Mouse (Mus musculus): Measurements from ENCODE around the gene Emilin2. TPM values are rescaled to one million over a fixed set of nuclear protein-coding genes. Genes with fewer than 3 reads are reported as not detected.
"Not testable (repeated sequence)": the region's sequence is repeated elsewhere in the genome, so short reads cannot be mapped to it uniquely, and the experiment has no call there.

The Emilin2 gene
- polyA plus RNA-seq, 1 experiment: 2.6 TPM

DNA sequence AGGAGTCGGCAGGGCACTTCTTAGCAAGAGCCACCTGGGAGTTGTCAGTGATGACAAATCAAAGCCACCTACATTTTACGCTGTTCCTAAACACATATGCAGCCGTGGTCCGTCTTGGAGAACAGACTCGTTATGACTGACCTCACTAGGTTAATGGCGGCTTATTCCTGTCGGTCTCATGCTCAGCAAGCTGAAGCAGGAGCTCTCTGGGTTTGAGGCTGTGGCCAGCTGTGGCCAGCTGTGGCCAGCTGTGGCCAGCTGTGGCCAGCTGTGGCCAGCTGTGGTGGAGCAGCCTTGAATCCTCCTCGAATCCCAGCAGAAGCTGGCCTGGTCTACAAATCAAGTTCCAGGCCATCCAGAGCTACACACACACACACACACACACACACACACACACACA lies 24.6 kb upstream of the Emilin2 start:
- no peak for DNase-seq
- Histone ChIP-seq H3K27me3 (replicated peaks; ENCODE audit: control insufficient read depth, insufficient read depth, low read length) (no peaks in the 10 kb centered on the region), H3K36me3 (ENCODE audit: control insufficient read depth, insufficient read depth, low read length) (no peaks in the 10 kb centered on the region), H3K27ac (ENCODE audit: insufficient read depth, low read depth, low read length) (no peak overlapping the region), H3K4me3 (ENCODE audit: insufficient read depth, low read depth, low read length) (no peak overlapping the region), H3K4me1 (ENCODE audit: control insufficient read depth, insufficient read depth, low read length) (0 out of 2 replicates have a peak, but pooled peaks cover 3% of the 10 kb centered on the region)
- no peak for TF ChIP-seq POLR2A (IDR thresholded peaks at IDR 0.05; ENCODE audit: low read depth, low read length)
- no peak for TF ChIP-seq CTCF (conservative IDR thresholded peaks at IDR 0.05; ENCODE audit: insufficient read depth, insufficient read length, low read depth, low read length)
- 45% methylated on average over 8 of the region's 8 CpGs for WGBS

DNA sequence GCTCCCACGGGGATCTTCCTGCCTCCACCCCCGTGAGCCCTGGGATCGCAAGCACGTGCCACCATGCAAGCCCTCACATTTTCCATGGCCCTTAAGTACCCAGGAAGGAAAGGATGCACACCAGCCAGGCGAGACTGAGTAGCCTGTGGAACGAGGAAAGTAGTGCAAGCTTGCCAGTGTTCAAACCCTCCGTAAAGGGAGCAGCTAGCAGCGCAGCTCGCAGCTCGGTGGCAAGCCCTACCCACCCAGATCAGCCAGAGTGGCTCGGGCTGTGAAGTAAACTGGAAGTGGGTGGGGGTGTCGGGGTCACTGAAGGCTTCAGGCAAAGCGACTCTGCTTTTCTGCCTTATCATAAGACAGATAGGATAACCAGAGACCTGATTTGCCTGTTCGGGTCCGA lies 20.5 kb upstream of the Emilin2 start:
- Histone ChIP-seq H3K27me3 (replicated peaks; ENCODE audit: control insufficient read depth, insufficient read depth, low read length) (no peaks in the 10 kb centered on the region), H3K4me1 (ENCODE audit: control insufficient read depth, insufficient read depth, low read length) (0 out of 2 replicates have a peak, but pooled peaks cover 3% of the 10 kb centered on the region), H3K27ac (ENCODE audit: insufficient read depth, low read depth, low read length) (no peak overlapping the region), H3K4me3 (ENCODE audit: insufficient read depth, low read depth, low read length) (no peak overlapping the region), H3K36me3 (ENCODE audit: control insufficient read depth, insufficient read depth, low read length) (no peaks in the 10 kb centered on the region)
- no peak for DNase-seq
- 24% methylated on average over 15 of the region's 15 CpGs for whole genome bisulfite sequencing
- no peak for TF ChIP-seq CTCF (conservative IDR thresholded peaks at IDR 0.05; ENCODE audit: insufficient read depth, insufficient read length, low read depth, low read length)

DNA sequence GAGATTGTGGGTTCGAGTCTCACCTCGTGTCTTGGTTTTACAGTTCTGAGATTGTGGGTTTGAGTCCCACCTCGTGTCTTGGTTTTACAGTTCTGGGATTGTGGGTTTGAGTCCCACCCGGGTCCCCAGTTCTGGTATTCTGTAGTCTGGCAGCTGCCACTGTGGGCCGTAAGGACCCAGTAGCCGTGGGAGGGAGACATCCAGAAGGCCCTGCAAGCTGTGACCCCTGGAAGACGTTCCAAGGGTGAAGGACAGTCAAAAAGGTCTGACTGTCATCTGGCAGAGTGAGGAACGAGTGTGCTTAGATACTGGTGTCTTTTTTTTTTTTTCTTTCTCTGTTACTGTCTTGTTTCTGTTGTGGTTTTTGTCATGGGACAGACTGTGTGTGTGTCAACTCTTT lies 9.0 kb upstream of the Emilin2 start:
- DNase-seq; H3K4me3 ChIP-seq (ENCODE audit: insufficient read depth, low read depth, low read length); H3K27me3 ChIP-seq (replicated peaks; ENCODE audit: control insufficient read depth, insufficient read depth, low read length); H3K36me3 ChIP-seq (ENCODE audit: control insufficient read depth, insufficient read depth, low read length); H3K27ac ChIP-seq (ENCODE audit: insufficient read depth, low read depth, low read length); H3K4me1 ChIP-seq (ENCODE audit: control insufficient read depth, insufficient read depth, low read length): not testable (repeated sequence)
- WGBS: 82% methylated on average over 8 of the region's 8 CpGs

DNA sequence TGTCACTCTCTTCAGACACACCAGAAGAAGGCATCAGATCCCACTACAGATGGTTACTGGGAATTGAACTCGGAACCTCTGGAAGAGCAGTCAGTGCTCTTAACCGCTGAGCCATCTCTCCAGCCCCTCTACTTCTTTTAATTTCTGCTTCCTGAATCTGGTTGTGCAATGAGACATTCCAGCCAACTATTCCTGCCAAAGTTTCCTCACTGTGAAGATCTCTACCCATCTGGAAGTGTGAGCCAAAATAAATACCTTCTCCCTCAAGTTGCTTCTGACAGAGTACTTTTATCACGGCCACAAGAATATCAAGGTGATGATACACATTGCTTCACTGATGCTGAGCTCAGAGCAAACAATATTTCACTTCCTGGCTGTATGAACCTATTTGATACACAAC lies 7.6 kb upstream of the Emilin2 start:
- no peaks in the 10 kb centered on the region for H3K36me3 ChIP-seq (ENCODE audit: control insufficient read depth, insufficient read depth, low read length)
- no peak overlapping the region for H3K27ac ChIP-seq (ENCODE audit: insufficient read depth, low read depth, low read length)
- DNase-seq: no peak
- no peaks in the 10 kb centered on the region for H3K27me3 ChIP-seq (replicated peaks; ENCODE audit: control insufficient read depth, insufficient read depth, low read length)
- H3K4me1 ChIP-seq (ENCODE audit: control insufficient read depth, insufficient read depth, low read length): no peaks in the 10 kb centered on the region
- no peak for TF ChIP-seq POLR2A (IDR thresholded peaks at IDR 0.05; ENCODE audit: low read depth, low read length)
- TF ChIP-seq CTCF (conservative IDR thresholded peaks at IDR 0.05; ENCODE audit: insufficient read depth, insufficient read length, low read depth, low read length): no peak
- no peak overlapping the region for H3K4me3 ChIP-seq (ENCODE audit: insufficient read depth, low read depth, low read length)
- WGBS: 79% methylated on average over 3 of the region's 3 CpGs

DNA sequence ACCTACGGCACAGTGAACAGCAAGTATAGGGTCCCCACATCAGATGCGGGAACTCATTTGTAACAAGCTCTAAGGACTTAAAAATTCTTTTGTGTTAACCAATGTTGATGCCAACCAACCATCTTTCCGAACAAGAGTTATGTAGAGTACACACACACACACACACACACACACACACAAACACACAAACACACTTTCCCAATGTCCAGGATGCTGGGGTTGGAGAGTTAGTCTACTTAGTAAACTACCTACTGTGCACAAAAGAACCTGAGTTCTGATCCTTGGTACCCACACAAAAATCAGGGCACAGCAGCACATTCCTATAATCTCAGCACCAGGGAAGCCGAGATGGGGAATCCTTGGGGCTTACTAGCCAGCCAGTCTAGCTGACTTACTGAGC lies 5.8 kb upstream of the Emilin2 start:
- DNase-seq: no peak
- no peak for TF ChIP-seq CTCF (conservative IDR thresholded peaks at IDR 0.05; ENCODE audit: insufficient read depth, insufficient read length, low read depth, low read length)
- no peak for TF ChIP-seq POLR2A (IDR thresholded peaks at IDR 0.05; ENCODE audit: low read depth, low read length)
- Histone ChIP-seq H3K4me1 (ENCODE audit: control insufficient read depth, insufficient read depth, low read length) (no peaks in the 10 kb centered on the region), H3K4me3 (ENCODE audit: insufficient read depth, low read depth, low read length) (no peak overlapping the region), H3K27ac (ENCODE audit: insufficient read depth, low read depth, low read length) (no peak overlapping the region), H3K36me3 (ENCODE audit: control insufficient read depth, insufficient read depth, low read length) (no peaks in the 10 kb centered on the region), H3K27me3 (replicated peaks; ENCODE audit: control insufficient read depth, insufficient read depth, low read length) (no peaks in the 10 kb centered on the region)
- 95% methylated on average over 4 of the region's 4 CpGs for WGBS

DNA sequence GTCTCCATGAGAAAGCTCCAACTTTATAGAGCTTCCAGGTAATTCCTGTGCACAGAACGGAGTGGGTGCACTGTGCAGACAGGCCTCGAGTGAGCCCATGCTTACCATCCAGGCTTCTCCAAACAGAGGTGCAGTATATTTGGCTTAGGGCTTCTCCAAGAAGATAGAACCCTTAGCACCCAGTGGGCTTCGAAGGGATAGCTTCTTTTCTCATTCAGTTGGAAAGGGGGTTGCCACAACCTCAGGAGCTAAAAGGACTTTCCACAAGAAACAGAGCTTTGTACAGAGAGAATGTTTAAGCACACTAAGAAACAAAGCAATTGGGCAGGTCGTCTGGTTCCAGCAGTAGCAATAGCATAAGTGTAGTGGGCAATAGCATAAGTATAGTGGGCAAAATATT lies 2.5 kb upstream of the Emilin2 start:
- DNase-seq: no peak
- TF ChIP-seq POLR2A (IDR thresholded peaks at IDR 0.05; ENCODE audit: low read depth, low read length) (no peak), CTCF (conservative IDR thresholded peaks at IDR 0.05; ENCODE audit: insufficient read depth, insufficient read length, low read depth, low read length) (no peak)
- no peak overlapping the region for H3K4me3 ChIP-seq (ENCODE audit: insufficient read depth, low read depth, low read length)
- no peaks in the 10 kb centered on the region for H3K36me3 ChIP-seq (ENCODE audit: control insufficient read depth, insufficient read depth, low read length)
- no peaks in the 10 kb centered on the region for H3K4me1 ChIP-seq (ENCODE audit: control insufficient read depth, insufficient read depth, low read length)
- H3K27ac ChIP-seq (ENCODE audit: insufficient read depth, low read depth, low read length): no peak overlapping the region
- 82% methylated on average over 4 of the region's 4 CpGs for WGBS
- H3K27me3 ChIP-seq (replicated peaks; ENCODE audit: control insufficient read depth, insufficient read depth, low read length): peaks cover 7% of the 10 kb centered on the region; the same call in 1 of the 2 replicates

DNA sequence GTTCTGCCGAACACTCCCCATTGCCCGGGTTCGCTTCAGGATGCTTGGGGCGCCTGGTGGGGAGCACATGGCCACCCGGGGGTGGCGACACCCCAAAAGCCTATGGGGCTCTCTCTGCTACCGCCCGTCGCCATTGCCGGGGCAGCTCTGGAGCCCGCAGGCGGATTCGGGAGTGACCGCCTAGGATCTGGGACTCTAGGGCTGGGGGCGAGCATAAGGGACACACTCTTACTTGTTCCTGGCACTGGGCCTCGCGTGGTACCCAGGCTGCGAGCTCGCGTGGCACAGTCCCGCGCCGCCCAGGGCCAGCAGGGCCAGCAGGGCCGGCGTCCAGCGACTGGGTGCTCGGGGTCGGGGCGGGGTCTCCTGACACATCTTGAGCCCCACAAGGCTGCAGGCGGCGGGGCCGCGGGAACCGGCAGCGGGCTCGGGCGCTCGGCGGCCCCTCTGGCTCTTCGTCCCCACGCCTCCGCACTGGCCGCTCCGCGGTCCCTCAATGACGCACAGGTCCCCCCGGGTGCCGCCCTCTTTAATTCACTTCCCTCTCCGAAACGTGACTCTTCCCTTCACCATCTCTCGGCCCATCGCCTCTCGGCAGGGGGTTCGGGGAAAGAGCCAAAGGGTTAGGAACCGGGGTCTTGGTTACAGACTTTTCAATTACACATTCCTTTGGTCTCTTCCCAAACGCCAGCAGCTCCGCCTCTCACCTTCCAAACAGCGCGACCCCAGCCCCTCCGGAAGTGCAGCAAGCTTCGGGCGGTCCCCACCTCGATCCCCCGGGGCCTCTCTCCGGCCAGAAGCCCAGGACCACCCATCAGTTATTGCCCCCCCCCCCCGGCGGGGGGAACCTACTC lies 1.1 kb downstream of the Emilin2 start:
- under 1% methylated on average over 67 of the region's 67 CpGs for WGBS
- Histone ChIP-seq H3K27me3 (replicated peaks; ENCODE audit: control insufficient read depth, insufficient read depth, low read length) (peaks cover 7% of the 10 kb centered on the region; the same call in 1 of the 2 replicates), H3K27ac (ENCODE audit: insufficient read depth, low read depth, low read length) (no peak overlapping the region), H3K4me1 (ENCODE audit: control insufficient read depth, insufficient read depth, low read length) (no peaks in the 10 kb centered on the region), H3K4me3 (ENCODE audit: insufficient read depth, low read depth, low read length) (peak overlapping the region; percentile 41), H3K36me3 (ENCODE audit: control insufficient read depth, insufficient read depth, low read length) (no peaks in the 10 kb centered on the region)
- DNase-seq: no peak
- TF ChIP-seq CTCF (conservative IDR thresholded peaks at IDR 0.05; ENCODE audit: insufficient read depth, insufficient read length, low read depth, low read length) (no peak), POLR2A (IDR thresholded peaks at IDR 0.05; ENCODE audit: low read depth, low read length) (no peak)

Measured in kidney, adult 2 months (tissue).